Mouse (Mus musculus) MEL (cell line): ENCODE results near the gene Smc1b.

Experiments
- BHLHE40 ChIP-seq: IDR thresholded peaks from 2 replicates; pipeline ENCODE4 v1.6.1; 2012; ENCODE audit warnings: low read depth, mild to moderate bottlenecking, inconsistent platforms, low read length, improper control_type of control experiment, borderline replicate concordance
- CHD2 ChIP-seq: IDR thresholded peaks from 2 replicates; pipeline ENCODE4 v1.6.1; 2011; ENCODE audit warnings: low read length, improper control_type of control experiment
- CTCF ChIP-seq, 3 experiments: IDR thresholded peaks in 2 of 3; conservative IDR thresholded peaks in 1 of 3; 2 replicates each; pipeline ENCODE4 v1.5.1; 2011 to 2012; ENCODE audit warnings: low read length in 3 of 3, low read depth in 2 of 3, mild to moderate bottlenecking in 2 of 3, improper control_type of control experiment in 1 of 3, inconsistent platforms in 1 of 3, mixed read lengths in 1 of 3, moderate library complexity in 1 of 3; ENCODE audit not compliant: control insufficient read depth in 1 of 3, insufficient read depth in 1 of 3, poor library complexity in 1 of 3, severe bottlenecking in 1 of 3
- EP300 ChIP-seq, 2 experiments: IDR thresholded peaks; 2 replicates each; pipeline ENCODE4 v1.6.1; 2011; ENCODE audit warnings: improper control_type of control experiment in 2 of 2, low read length in 2 of 2, low read depth in 1 of 2, mild to moderate bottlenecking in 1 of 2
- HCFC1 ChIP-seq: IDR thresholded peaks from 2 replicates; pipeline ENCODE4 v1.6.1; 2012; ENCODE audit warnings: low read depth, mild to moderate bottlenecking, inconsistent platforms, low read length, improper control_type of control experiment, moderate library complexity
- KAT2A ChIP-seq: conservative IDR thresholded peaks from 2 replicates; pipeline ENCODE4 v1.6.1; 2012; ENCODE audit warnings: low read depth, low read length, improper control_type of control experiment, inconsistent platforms
- MAX ChIP-seq: IDR thresholded peaks from 2 replicates; pipeline ENCODE4 v1.6.1; 2011; ENCODE audit warnings: low read length, improper control_type of control experiment
- POLR2A ChIP-seq, 2 experiments: IDR thresholded peaks; 2 replicates each; pipeline ENCODE4 v1.6.1; 2011 to 2012; ENCODE audit warnings: low read length in 2 of 2, mild to moderate bottlenecking in 2 of 2, control low read depth in 1 of 2, improper control_type of control experiment in 1 of 2, low read depth in 1 of 2, moderate library complexity in 1 of 2; ENCODE audit not compliant: control insufficient read depth in 1 of 2, insufficient read depth in 1 of 2, poor library complexity in 1 of 2
- POLR2AphosphoS5 ChIP-seq: IDR thresholded peaks from 2 replicates; pipeline ENCODE4 v1.6.1; 2012; ENCODE audit warnings: low read depth, borderline replicate concordance, mild to moderate bottlenecking, inconsistent platforms, low read length, moderate library complexity, mixed read lengths
- RAD21 ChIP-seq: IDR thresholded peaks from 2 replicates; pipeline ENCODE4 v1.6.1; 2011; ENCODE audit warnings: mild to moderate bottlenecking, low read depth, low read length, improper control_type of control experiment
- TBP ChIP-seq: IDR thresholded peaks from 2 replicates; pipeline ENCODE4 v1.8.0; 2011; ENCODE audit warnings: low read depth, low read length, improper control_type of control experiment
- TCF12 ChIP-seq: IDR thresholded peaks from 2 replicates; pipeline ENCODE4 v1.6.1; 2014; ENCODE audit warnings: low read depth, mild to moderate bottlenecking, inconsistent platforms, low read length, improper control_type of control experiment, moderate library complexity
- USF2 ChIP-seq, 2 experiments: IDR thresholded peaks; 2 replicates each; pipeline ENCODE4 v1.6.1; 2011 to 2012; ENCODE audit warnings: improper control_type of control experiment in 2 of 2, low read length in 2 of 2, borderline replicate concordance in 1 of 2, inconsistent platforms in 1 of 2, low read depth in 1 of 2, mild to moderate bottlenecking in 1 of 2; ENCODE audit not compliant: insufficient read depth in 1 of 2
- ZC3H11A ChIP-seq: IDR thresholded peaks from 2 replicates; pipeline ENCODE4 v1.6.1; 2012; ENCODE audit warnings: low read depth, mild to moderate bottlenecking, inconsistent platforms, low read length, improper control_type of control experiment

GRCm38 (mm10) chr15:85049758-85050157 is 82.0 kb downstream of the Smc1b start:
- TF ChIP-seq HCFC1 (no peak), TBP (no peak), CTCF (IDR thresholded peaks at IDR 0.05 in 2 of 3, conservative IDR thresholded peaks at IDR 0.05 in 1 of 3; ENCODE audit: control insufficient read depth in 1 of 3, insufficient read depth in 1 of 3, low read depth in 2 of 3, low read length in 3 of 3, poor library complexity in 1 of 3, severe bottlenecking in 1 of 3) (no peak), BHLHE40 (no peak), RAD21 (no peak), ZC3H11A (no peak), POLR2A (IDR thresholded peaks at IDR 0.05; ENCODE audit: control insufficient read depth in 1 of 2, insufficient read depth in 1 of 2, low read depth in 1 of 2, low read length in 2 of 2, poor library complexity in 1 of 2) (no peak), POLR2AphosphoS5 (no peak), TCF12 (no peak), MAX (no peak), EP300 (IDR thresholded peaks at IDR 0.05; ENCODE audit: low read depth in 1 of 2, low read length in 2 of 2) (no peak), KAT2A (no peak), USF2 (IDR thresholded peaks at IDR 0.05; ENCODE audit: borderline replicate concordance in 1 of 2, insufficient read depth in 1 of 2, low read depth in 1 of 2, low read length in 2 of 2) (no peak), CHD2 (no peak)
